Mouse (Mus musculus): Measurements from ENCODE around the gene Pdx1. TPM values are rescaled to one million over a fixed set of nuclear protein-coding genes. Genes with fewer than 3 reads are reported as not detected.

The Pdx1 gene
- not detected in 2 replicates for polyA plus RNA-seq (2014; fragmentation: Nextera tagmentation; extraction: Ambion mirVana)

DNA sequence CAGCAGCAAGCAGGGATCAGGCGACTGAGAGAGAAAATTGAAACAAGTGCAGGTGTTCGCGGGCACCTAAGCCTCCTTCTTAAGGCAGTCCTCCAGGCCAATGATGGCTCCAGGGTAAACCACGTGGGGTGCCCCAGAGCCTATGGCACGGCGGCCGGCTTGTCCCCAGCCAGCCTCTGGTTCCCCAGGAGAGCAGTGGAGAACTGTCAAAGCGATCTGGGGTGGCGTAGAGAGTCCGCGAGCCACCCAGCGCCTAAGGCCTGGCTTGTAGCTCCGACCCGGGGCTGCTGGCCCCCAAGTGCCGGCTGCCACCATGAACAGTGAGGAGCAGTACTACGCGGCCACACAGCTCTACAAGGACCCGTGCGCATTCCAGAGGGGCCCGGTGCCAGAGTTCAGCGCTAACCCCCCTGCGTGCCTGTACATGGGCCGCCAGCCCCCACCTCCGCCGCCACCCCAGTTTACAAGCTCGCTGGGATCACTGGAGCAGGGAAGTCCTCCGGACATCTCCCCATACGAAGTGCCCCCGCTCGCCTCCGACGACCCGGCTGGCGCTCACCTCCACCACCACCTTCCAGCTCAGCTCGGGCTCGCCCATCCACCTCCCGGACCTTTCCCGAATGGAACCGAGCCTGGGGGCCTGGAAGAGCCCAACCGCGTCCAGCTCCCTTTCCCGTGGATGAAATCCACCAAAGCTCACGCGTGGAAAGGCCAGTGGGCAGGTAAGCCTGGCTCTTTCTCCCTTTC, at the start of gene Pdx1:
TSS of gene Pdx1 (plus strand) at position 34 of the 747 bp plus-strand sequence.
- WGBS, result 1% methylated on average over 44 of the region's 44 CpGs
- H3K36me3 ChIP-seq (ENCODE audit: control insufficient read depth, insufficient read depth, low read length), result no peaks in the 10 kb centered on the region
- H3K27ac ChIP-seq (replicated peaks; ENCODE audit: low read depth, low read length), result no peak within 1 kb of the TSS
- no peak within 1 kb of the TSS for H3K9ac ChIP-seq (replicated peaks; ENCODE audit: low read length)
- no peak for ATAC-seq (ENCODE audit: low FRiP score, low TSS enrichment)
- no peak within 1 kb of the TSS for H3K4me2 ChIP-seq (ENCODE audit: low read length)
- no peaks in the 10 kb centered on the region for H3K9me3 ChIP-seq (ENCODE audit: control insufficient read depth, low read length)
- peaks cover 98% of the 10 kb centered on the region for H3K27me3 ChIP-seq (ENCODE audit: control insufficient read depth, insufficient read depth, low read length)
- H3K4me1 ChIP-seq (ENCODE audit: control insufficient read depth, insufficient read depth, low read length), result no peaks in the 10 kb centered on the region
- no peak within 1 kb of the TSS for H3K4me3 ChIP-seq (replicated peaks; ENCODE audit: low read depth, low read length)
- peak; percentile 13 for DNase-seq

DNA sequence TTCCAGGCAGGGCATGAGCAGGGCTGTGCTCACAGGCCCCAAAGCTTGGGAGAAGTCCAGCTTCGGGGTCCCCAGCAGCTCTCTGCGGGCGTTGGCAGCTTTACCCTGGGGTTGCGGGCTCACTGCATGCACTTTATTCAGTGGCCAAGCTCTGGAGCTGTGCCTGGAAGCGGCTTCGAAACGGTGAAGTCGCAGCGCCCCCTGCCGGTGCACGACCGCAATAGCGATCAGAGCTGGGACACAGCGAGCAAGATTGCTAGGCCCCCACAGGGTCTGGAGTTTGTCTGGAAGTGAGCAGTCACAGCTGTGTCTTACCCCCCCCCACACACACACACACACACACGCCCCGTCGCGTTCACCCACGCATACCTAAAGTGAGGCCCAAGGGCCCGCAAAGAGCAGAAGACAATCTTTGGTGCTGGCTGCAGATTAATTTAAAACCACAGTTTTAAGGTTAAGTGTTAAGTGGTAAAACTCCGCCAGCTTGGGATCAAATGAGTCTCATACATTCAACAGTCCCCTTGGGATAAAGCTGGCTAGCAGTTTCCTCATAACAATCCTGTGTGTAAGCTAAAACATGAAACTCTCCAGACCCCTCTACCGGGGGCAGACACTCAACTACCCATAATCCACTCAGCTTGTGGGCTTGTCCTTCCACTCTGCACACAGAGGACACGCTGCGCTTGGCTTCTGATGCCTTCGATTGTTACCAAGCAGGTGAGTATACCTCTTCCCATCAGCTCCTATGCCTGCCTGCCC, 42.2 kb upstream of the Pdx1 start:
- ATAC-seq (ENCODE audit: low FRiP score, low TSS enrichment), result peak; percentile 43; the same call in 1 of the 2 replicates
- no peak overlapping the region for H3K9ac ChIP-seq (replicated peaks; ENCODE audit: low read length)
- H3K27me3 ChIP-seq (ENCODE audit: control insufficient read depth, insufficient read depth, low read length), result peaks cover 43% of the 10 kb centered on the region

DNA sequence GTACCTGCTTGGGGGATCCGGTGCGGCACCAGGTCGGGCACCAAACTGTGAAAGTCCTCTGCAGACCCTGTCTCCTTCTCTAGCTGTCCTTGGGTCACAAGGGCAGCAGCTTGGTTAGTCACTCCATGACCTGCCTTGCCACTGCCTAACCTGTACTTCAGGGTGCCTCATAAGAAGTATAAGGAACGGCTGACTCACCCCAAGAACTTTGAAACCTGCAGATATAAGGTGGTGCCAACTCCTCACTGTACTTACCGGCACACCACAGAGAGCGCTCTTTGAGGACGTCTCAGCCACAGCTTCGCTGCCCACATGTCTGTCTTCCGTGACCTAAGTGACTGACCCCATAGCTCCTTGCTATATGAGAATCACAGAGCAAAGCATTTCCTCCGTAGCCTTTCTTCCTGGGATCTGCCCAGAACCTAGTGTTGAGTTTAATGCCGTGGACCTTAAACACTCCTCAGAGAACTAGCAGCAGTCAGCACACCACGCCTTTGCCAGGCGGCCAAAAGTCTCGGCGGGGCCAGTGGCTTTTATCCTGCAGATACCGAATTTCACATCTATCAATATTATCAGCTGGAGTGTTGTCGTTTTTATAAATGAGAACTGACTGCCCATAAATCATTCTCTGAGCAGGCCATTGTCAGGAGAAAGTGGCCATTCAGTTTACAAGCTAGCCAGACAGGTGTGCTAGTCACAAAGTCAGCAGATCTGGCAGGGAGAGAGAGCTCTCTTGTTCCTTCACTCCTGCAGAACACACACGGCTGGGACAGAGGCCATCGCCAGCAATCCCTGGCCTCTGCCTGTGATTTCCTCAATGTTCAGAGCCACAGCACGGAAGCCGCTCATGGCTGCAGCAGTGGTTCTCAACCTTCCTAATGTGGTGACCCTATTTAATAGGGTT, 34.1 kb upstream of the Pdx1 start:
- Histone ChIP-seq H3K36me3 (ENCODE audit: control insufficient read depth, insufficient read depth, low read length) (no peaks in the 10 kb centered on the region), H3K9ac (replicated peaks; ENCODE audit: low read length) (no peak overlapping the region), H3K4me1 (ENCODE audit: control insufficient read depth, insufficient read depth, low read length) (no peaks in the 10 kb centered on the region), H3K27ac (replicated peaks; ENCODE audit: low read depth, low read length) (no peak overlapping the region), H3K4me2 (ENCODE audit: low read length) (no peak overlapping the region), H3K9me3 (ENCODE audit: control insufficient read depth, low read length) (no peaks in the 10 kb centered on the region), H3K27me3 (ENCODE audit: control insufficient read depth, insufficient read depth, low read length) (no peaks in the 10 kb centered on the region), H3K4me3 (replicated peaks; ENCODE audit: low read depth, low read length) (no peak overlapping the region)
- no peak for ATAC-seq (ENCODE audit: low FRiP score, low TSS enrichment)
- DNase-seq, result no peak
- WGBS, result 86% methylated on average over 21 of the region's 21 CpGs

More for the DNA sequence above, 42.2 kb upstream of the Pdx1 start:
- peak; percentile 92 for DNase-seq
- WGBS, result 16% methylated on average over 25 of the region's 25 CpGs
- Histone ChIP-seq H3K4me1 (ENCODE audit: control insufficient read depth, insufficient read depth, low read length) (no peaks in the 10 kb centered on the region), H3K9me3 (ENCODE audit: control insufficient read depth, low read length) (no peaks in the 10 kb centered on the region), H3K27ac (replicated peaks; ENCODE audit: low read depth, low read length) (no peak overlapping the region), H3K36me3 (ENCODE audit: control insufficient read depth, insufficient read depth, low read length) (no peaks in the 10 kb centered on the region), H3K4me2 (ENCODE audit: low read length) (peak overlapping the region; percentile 7; the same call in 1 of the 2 replicates), H3K4me3 (replicated peaks; ENCODE audit: low read depth, low read length) (no peak overlapping the region)

DNA sequence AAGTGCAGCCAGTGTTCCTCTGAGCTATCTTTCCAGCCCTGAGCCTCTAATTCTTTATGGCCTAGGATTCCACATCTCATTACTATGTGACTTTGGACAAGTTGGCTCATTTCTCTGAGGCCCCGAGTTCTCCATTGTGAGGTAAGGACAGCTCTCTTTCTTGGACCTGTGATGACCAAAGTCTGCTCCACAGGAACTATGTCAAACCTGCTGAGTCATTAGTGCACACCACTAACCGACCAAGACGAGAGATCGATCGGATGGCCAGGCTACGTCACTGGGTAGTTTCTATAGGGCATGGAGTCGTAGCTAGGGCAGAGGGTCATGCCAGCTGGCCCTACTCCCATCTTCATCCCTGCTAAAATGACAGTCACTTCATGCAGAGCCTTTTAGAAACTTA, 25.9 kb upstream of the Pdx1 start:
- Histone ChIP-seq H3K4me3 (replicated peaks; ENCODE audit: low read depth, low read length) (no peak overlapping the region), H3K4me2 (ENCODE audit: low read length) (no peak overlapping the region), H3K36me3 (ENCODE audit: control insufficient read depth, insufficient read depth, low read length) (no peaks in the 10 kb centered on the region), H3K9me3 (ENCODE audit: control insufficient read depth, low read length) (no peaks in the 10 kb centered on the region), H3K27ac (replicated peaks; ENCODE audit: low read depth, low read length) (no peak overlapping the region), H3K9ac (replicated peaks; ENCODE audit: low read length) (no peak overlapping the region), H3K4me1 (ENCODE audit: control insufficient read depth, insufficient read depth, low read length) (no peaks in the 10 kb centered on the region), H3K27me3 (ENCODE audit: control insufficient read depth, insufficient read depth, low read length) (no peaks in the 10 kb centered on the region)
- no peak for DNase-seq
- ATAC-seq (ENCODE audit: low FRiP score, low TSS enrichment), result no peak
- WGBS, result 90% methylated on average over 7 of the region's 7 CpGs

DNA sequence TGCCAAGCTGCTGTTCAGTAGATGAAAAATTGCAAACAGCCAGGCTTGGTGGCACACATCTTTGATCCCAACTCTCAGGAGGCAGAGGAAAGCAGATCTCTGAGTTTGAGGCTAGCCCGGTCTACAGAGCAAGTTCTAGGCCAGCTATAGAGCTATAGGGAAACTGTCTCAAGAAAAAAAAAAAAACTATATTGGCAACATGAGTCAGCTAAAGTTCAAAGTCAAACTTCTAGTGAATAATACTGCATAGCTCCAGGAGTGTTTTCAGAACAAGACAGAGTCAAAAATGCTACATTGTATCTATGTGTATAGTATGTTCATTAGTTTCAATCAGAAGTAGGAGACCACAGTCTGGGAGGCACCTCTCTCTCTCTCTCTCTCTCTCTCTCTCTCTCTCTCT, 9.6 kb upstream of the Pdx1 start:
- Histone ChIP-seq H3K27me3 (ENCODE audit: control insufficient read depth, insufficient read depth, low read length) (peaks cover 10% of the 10 kb centered on the region), H3K27ac (replicated peaks; ENCODE audit: low read depth, low read length) (no peak overlapping the region), H3K36me3 (ENCODE audit: control insufficient read depth, insufficient read depth, low read length) (no peaks in the 10 kb centered on the region), H3K4me3 (replicated peaks; ENCODE audit: low read depth, low read length) (no peak overlapping the region), H3K4me2 (ENCODE audit: low read length) (no peak overlapping the region), H3K9me3 (ENCODE audit: control insufficient read depth, low read length) (no peaks in the 10 kb centered on the region), H3K9ac (replicated peaks; ENCODE audit: low read length) (no peak overlapping the region), H3K4me1 (ENCODE audit: control insufficient read depth, insufficient read depth, low read length) (no peaks in the 10 kb centered on the region)
- ATAC-seq (ENCODE audit: low FRiP score, low TSS enrichment) (no peak), DNase-seq (no peak)
- 85% methylated on average over 1 of the region's 1 CpGs for WGBS

DNA sequence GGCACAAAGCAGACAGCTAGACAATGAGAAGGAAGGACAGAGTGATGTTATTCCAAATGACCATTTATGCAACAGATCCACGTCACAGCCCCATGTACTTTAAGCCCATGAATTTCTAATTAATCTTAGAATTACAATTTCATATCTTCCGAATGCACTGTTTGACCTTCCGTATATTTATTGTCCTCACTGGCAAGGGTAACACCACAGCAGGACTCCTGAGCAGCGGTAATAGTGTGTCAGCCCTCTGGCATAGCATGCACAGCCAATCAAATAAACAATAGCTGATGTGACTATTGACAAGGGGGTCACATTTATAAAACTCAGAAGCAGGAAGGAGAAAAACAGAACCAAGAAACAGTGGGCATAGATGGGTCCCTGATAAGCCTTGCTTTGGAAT, 9.0 kb upstream of the Pdx1 start:
- Histone ChIP-seq H3K9me3 (ENCODE audit: control insufficient read depth, low read length) (no peaks in the 10 kb centered on the region), H3K4me3 (replicated peaks; ENCODE audit: low read depth, low read length) (no peak overlapping the region), H3K9ac (replicated peaks; ENCODE audit: low read length) (no peak overlapping the region), H3K4me1 (ENCODE audit: control insufficient read depth, insufficient read depth, low read length) (no peaks in the 10 kb centered on the region), H3K36me3 (ENCODE audit: control insufficient read depth, insufficient read depth, low read length) (no peaks in the 10 kb centered on the region), H3K27me3 (ENCODE audit: control insufficient read depth, insufficient read depth, low read length) (peaks cover 15% of the 10 kb centered on the region), H3K27ac (replicated peaks; ENCODE audit: low read depth, low read length) (no peak overlapping the region), H3K4me2 (ENCODE audit: low read length) (no peak overlapping the region)
- no peak for DNase-seq
- ATAC-seq (ENCODE audit: low FRiP score, low TSS enrichment), result no peak
- WGBS, result 68% methylated on average over 4 of the region's 4 CpGs

DNA sequence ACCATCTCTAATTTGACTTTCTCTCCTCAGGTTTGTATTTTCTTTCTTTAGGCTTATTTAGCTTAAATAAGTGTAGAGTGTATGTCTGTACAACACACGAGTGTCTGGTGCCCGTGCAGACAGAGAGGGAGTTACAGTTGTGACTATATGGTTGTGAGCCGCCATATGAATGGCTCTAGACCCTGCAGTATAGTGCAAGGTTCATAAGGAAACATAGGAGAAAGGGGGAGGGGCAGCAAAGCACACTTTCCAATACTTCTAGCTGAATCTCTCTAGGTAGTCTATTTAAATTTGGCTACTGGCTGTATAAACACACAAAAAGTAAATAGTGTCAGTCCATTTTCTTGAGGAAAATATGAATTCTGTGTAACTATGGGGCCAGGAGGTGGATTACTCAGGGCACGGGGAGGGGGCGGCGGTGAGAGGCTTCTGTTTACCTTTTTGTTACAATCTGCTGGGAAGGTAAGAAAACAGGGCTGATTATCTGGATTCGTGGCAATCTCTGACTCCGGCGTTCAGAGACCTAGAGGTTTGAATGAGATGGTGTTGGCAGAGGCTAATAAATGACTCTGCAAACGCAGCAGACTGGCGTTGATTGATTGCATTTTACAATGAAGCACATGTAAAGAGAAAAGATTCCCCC, 7.7 kb upstream of the Pdx1 start:
- no peak for ATAC-seq (ENCODE audit: low FRiP score, low TSS enrichment)
- H3K4me1 ChIP-seq (ENCODE audit: control insufficient read depth, insufficient read depth, low read length), result no peaks in the 10 kb centered on the region
- no peaks in the 10 kb centered on the region for H3K9me3 ChIP-seq (ENCODE audit: control insufficient read depth, low read length)
- peaks cover 27% of the 10 kb centered on the region for H3K27me3 ChIP-seq (ENCODE audit: control insufficient read depth, insufficient read depth, low read length)
- DNase-seq, result no peak
- H3K4me2 ChIP-seq (ENCODE audit: low read length), result no peak overlapping the region
- 65% methylated on average over 11 of the region's 11 CpGs for WGBS
- no peaks in the 10 kb centered on the region for H3K36me3 ChIP-seq (ENCODE audit: control insufficient read depth, insufficient read depth, low read length)
- H3K9ac ChIP-seq (replicated peaks; ENCODE audit: low read length), result no peak overlapping the region
- no peak overlapping the region for H3K4me3 ChIP-seq (replicated peaks; ENCODE audit: low read depth, low read length)
- no peak overlapping the region for H3K27ac ChIP-seq (replicated peaks; ENCODE audit: low read depth, low read length)

DNA sequence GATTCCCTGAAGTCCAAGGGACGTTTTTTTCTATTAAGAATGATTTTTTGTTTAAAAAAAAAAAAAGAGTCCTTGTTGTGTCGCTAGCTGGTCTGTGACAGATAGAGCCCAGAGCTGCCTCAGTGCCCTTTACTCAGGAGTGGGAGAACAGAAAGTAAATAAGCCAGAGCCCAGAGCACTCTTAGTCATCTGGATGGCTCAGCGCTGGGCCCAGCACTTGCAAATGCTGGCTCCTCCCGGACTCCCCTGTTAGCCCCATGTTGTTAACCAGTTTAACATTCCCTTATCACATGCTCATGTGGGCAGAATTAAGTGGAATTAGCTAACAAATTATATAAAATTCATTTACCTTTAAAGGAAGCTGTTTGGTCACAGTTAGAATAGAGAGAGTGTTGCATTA, 5.8 kb upstream of the Pdx1 start:
- H3K27ac ChIP-seq (replicated peaks; ENCODE audit: low read depth, low read length), result no peak overlapping the region
- DNase-seq (no peak), ATAC-seq (ENCODE audit: low FRiP score, low TSS enrichment) (no peak)
- H3K4me3 ChIP-seq (replicated peaks; ENCODE audit: low read depth, low read length), result no peak overlapping the region
- H3K9me3 ChIP-seq (ENCODE audit: control insufficient read depth, low read length), result no peaks in the 10 kb centered on the region
- H3K4me2 ChIP-seq (ENCODE audit: low read length), result no peak overlapping the region
- WGBS, result 54% methylated on average over 4 of the region's 4 CpGs
- H3K27me3 ChIP-seq (ENCODE audit: control insufficient read depth, insufficient read depth, low read length), result peaks cover 46% of the 10 kb centered on the region
- H3K9ac ChIP-seq (replicated peaks; ENCODE audit: low read length), result no peak overlapping the region
- H3K4me1 ChIP-seq (ENCODE audit: control insufficient read depth, insufficient read depth, low read length), result no peaks in the 10 kb centered on the region
- no peaks in the 10 kb centered on the region for H3K36me3 ChIP-seq (ENCODE audit: control insufficient read depth, insufficient read depth, low read length)
